Mouse (Mus musculus) hindbrain, embryonic 10.5 days (tissue): Measurements from ENCODE around the gene Yif1a. TPM values are rescaled to one million over a fixed set of nuclear protein-coding genes. Genes with fewer than 3 reads are reported as not detected.

ENCODE experiments used
- DNase-seq: peaks from one replicate; pipeline ENCODE4 v3.0.0-alpha.2; 2017; ENCODE audit warnings: low spot score
- H3K27ac ChIP-seq: fragments of 300-500 bp; sonication (generic); 2 replicates; pipeline ENCODE4 v1.5.1; 2016; ENCODE audit warnings: mild to moderate bottlenecking, moderate library complexity
- H3K27me3 ChIP-seq: fragments of 300-500 bp; sonication (generic); 2 replicates; pipeline ENCODE4 v1.6.1; 2016; ENCODE audit warnings: mild to moderate bottlenecking; ENCODE audit not compliant: poor library complexity, insufficient read depth, severe bottlenecking
- H3K36me3 ChIP-seq: fragments of 300-500 bp; sonication (generic); 2 replicates; pipeline ENCODE4 v1.6.1; 2016; ENCODE audit warnings: mild to moderate bottlenecking, moderate library complexity
- H3K4me1 ChIP-seq: fragments of 300-500 bp; sonication (generic); replicated peaks from 2 replicates; pipeline ENCODE4 v1.6.1; 2016; ENCODE audit warnings: mild to moderate bottlenecking
- H3K4me3 ChIP-seq: fragments of 300-500 bp; sonication (generic); 2 replicates; pipeline ENCODE4 v1.5.1; 2016; ENCODE audit warnings: mild to moderate bottlenecking, moderate library complexity
- H3K9me3 ChIP-seq: fragments of 300-500 bp; sonication (generic); 2 replicates; pipeline ENCODE4 v1.6.1; 2016; ENCODE audit warnings: mild to moderate bottlenecking, moderate library complexity
- WGBS: fragments of 180-500 bp; shearing (Covaris S2); methylation state at CpG from one replicate; pipeline ENCODE4 v1.1.7; 2016; 5-methylcytosine and 5-hydroxymethylcytosine counted together
- polyA plus RNA-seq: library from polyadenylated mRNA; unstranded; fragments of >200 nt; fragmentation: Nextera tagmentation; extraction: Ambion mirVana; gene quantifications from 2 replicates; pipeline ENCODE4 v1.2.1, GENCODE M21; 2016

Yif1a gene
- polyA plus RNA-seq: 87.1 and 92.0 TPM in 2 replicates

- H3K4me1 ChIP-seq: peaks cover 36% of the 10 kb centered on the region
- H3K4me3 ChIP-seq: peak within 1 kb of the TSS; percentile 84
- H3K27ac ChIP-seq: peak within 1 kb of the TSS; percentile 84
- DNase-seq: peak; percentile 93
- H3K27me3 ChIP-seq: peaks cover 35% of the 10 kb centered on the region
- peaks cover 38% of the 10 kb centered on the region for H3K36me3 ChIP-seq
- no peaks in the 10 kb centered on the region for H3K9me3 ChIP-seq
- WGBS: under 1% methylated on average over 58 of the region's 58 CpGs
Observed at GRCm38 (mm10) chr19:5087884-5088728, at the start of gene Yif1a. Gene Yif1a (plus strand): TSS chr19:5088538.

- Histone ChIP-seq H3K27ac (peak within 1 kb of the TSS; percentile 93), H3K4me1 (peaks cover 44% of the 10 kb centered on the region)
- under 1% methylated on average over 44 of the region's 44 CpGs for WGBS
Observed at GRCm38 (mm10) chr19:5038709-5039156, 49.6 kb upstream of the Yif1a start, which contains the start of the genes B4gat1 and AC124502.3. Gene B4gat1 (plus strand): TSS chr19:5038826. Gene AC124502.3 (plus strand): TSS chr19:5038891.

GRCm38 (mm10) chr19:5039301-5040114 is 48.8 kb upstream of the Yif1a start:
- peak overlapping the region; percentile 66 for H3K4me3 ChIP-seq
- peaks cover 9% of the 10 kb centered on the region for H3K27me3 ChIP-seq
- H3K4me1 ChIP-seq: peaks cover 44% of the 10 kb centered on the region
- WGBS: 13% methylated on average over 41 of the region's 41 CpGs
- peaks cover 20% of the 10 kb centered on the region for H3K36me3 ChIP-seq
- peak; percentile 25 for DNase-seq
- peak overlapping the region; percentile 93 for H3K27ac ChIP-seq
- no peaks in the 10 kb centered on the region for H3K9me3 ChIP-seq

More at GRCm38 (mm10) chr19:5038709-5039156, 49.6 kb upstream of the Yif1a start, which contains the start of the genes B4gat1 and AC124502.3:
- peak within 1 kb of the TSS; percentile 66 for H3K4me3 ChIP-seq
- peaks cover 9% of the 10 kb centered on the region for H3K27me3 ChIP-seq
- no peaks in the 10 kb centered on the region for H3K9me3 ChIP-seq
- peak; percentile 92 for DNase-seq
- peaks cover 13% of the 10 kb centered on the region for H3K36me3 ChIP-seq

DNA sequence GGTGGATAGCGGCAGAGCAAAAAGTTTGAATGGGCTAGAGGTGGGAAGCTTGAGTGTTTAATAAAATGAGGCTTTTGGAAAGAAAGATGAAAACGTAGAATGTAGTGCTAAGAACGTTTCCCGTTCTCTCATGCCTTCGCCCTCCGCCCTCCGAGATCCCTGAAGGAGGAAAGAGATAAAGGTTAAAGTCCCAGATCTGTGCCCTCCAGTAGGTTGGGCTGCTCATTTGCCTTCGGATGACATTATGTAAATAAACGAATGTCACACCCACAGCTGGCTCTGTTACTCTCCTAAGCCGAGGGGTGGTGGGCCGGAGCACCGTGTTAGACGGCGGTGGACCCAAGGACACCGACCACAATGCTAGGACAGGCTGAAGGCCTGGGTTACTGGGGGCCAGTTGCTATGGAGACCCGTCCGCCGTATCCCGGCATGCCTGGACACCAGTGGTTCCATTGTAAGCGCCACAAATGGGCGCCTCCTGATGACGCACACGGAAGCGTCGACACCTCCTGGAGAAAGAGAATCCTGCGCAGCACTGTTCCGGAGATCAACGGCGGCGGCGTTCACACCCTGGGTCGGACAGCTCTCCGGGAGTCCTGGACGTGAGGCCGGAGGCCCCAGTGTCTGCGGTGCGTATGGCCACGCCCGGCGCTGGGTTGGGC is 47.3 kb upstream of the Yif1a start, which contains the start of gene Brms1:
Brms1 (plus strand) TSS at position 493 of the 662 bp plus-strand sequence.
- Histone ChIP-seq H3K9me3 (no peaks in the 10 kb centered on the region), H3K36me3 (peaks cover 33% of the 10 kb centered on the region), H3K4me1 (peaks cover 44% of the 10 kb centered on the region), H3K4me3 (peak within 1 kb of the TSS; percentile 66), H3K27ac (peak within 1 kb of the TSS; percentile 81), H3K27me3 (peaks cover 9% of the 10 kb centered on the region)
- 8% methylated on average over 40 of the region's 40 CpGs for WGBS
- DNase-seq: peak; percentile 96

- peaks cover 9% of the 10 kb centered on the region for H3K27me3 ChIP-seq
- peak overlapping the region; percentile 81 for H3K27ac ChIP-seq
- DNase-seq: no peak
- peak overlapping the region; percentile 66 for H3K4me3 ChIP-seq
- H3K4me1 ChIP-seq: peaks cover 44% of the 10 kb centered on the region
- WGBS: 3% methylated on average over 16 of the region's 16 CpGs
- no peaks in the 10 kb centered on the region for H3K9me3 ChIP-seq
- H3K36me3 ChIP-seq: peaks cover 39% of the 10 kb centered on the region
Observed at GRCm38 (mm10) chr19:5041588-5041987, 46.8 kb upstream of the Yif1a start.

DNA sequence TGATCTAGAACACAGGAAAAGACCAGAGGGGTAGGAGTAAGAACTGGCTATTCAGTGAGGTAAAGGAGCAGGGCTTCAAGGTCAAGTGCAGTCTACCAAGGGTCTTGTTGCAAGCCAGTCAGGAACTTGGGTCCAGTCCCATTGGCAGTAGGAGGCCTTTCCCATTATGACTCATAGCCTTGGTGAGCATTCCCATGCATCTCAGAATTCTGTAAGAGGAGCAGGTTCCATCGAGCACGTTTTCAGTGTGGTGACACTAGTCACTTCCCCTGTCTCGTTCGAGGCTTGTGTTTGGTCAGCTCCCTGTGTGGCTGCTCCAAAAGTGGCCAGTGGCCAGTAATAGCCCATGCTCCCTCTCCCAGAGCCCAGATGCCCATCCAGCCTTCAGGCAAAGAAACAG is 42.8 kb upstream of the Yif1a start:
- H3K4me1 ChIP-seq: peaks cover 41% of the 10 kb centered on the region

GRCm38 (mm10) chr19:5048138-5049056 is 39.9 kb upstream of the Yif1a start:
- Histone ChIP-seq H3K4me1 (peaks cover 44% of the 10 kb centered on the region), H3K4me3 (no peak overlapping the region), H3K27me3 (peaks cover 44% of the 10 kb centered on the region), H3K36me3 (peaks cover 62% of the 10 kb centered on the region), H3K9me3 (no peaks in the 10 kb centered on the region), H3K27ac (no peak overlapping the region)
- no peak for DNase-seq
- 86% methylated on average over 14 of the region's 14 CpGs for WGBS

More for the DNA sequence above, 42.8 kb upstream of the Yif1a start:
- Histone ChIP-seq H3K9me3 (no peaks in the 10 kb centered on the region), H3K36me3 (peaks cover 72% of the 10 kb centered on the region), H3K4me3 (no peak overlapping the region), H3K27ac (no peak overlapping the region), H3K27me3 (peaks cover 15% of the 10 kb centered on the region)
- WGBS: 86% methylated on average over 4 of the region's 4 CpGs
- DNase-seq: no peak

GRCm38 (mm10) chr19:5049325-5049724 is 39.0 kb upstream of the Yif1a start:
- H3K9me3 ChIP-seq: no peaks in the 10 kb centered on the region
- peaks cover 48% of the 10 kb centered on the region for H3K4me1 ChIP-seq
- peaks cover 53% of the 10 kb centered on the region for H3K27me3 ChIP-seq
- H3K4me3 ChIP-seq: 0 out of 2 replicates have a peak overlapping the region, but pooled peaks have one; percentile 4
- whole genome bisulfite sequencing: 77% methylated on average over 6 of the region's 6 CpGs
- no peak overlapping the region; the same call in 1 of the 2 replicates for H3K27ac ChIP-seq
- DNase-seq: no peak
- H3K36me3 ChIP-seq: peaks cover 53% of the 10 kb centered on the region

- 18% methylated on average over 14 of the region's 14 CpGs for WGBS
- Histone ChIP-seq H3K36me3 (peaks cover 46% of the 10 kb centered on the region), H3K27ac (peak within 1 kb of the TSS; percentile 41), H3K27me3 (peaks cover 62% of the 10 kb centered on the region), H3K9me3 (no peaks in the 10 kb centered on the region), H3K4me1 (peaks cover 48% of the 10 kb centered on the region), H3K4me3 (peak within 1 kb of the TSS; percentile 38)
- peak; percentile 62 for DNase-seq
Observed at GRCm38 (mm10) chr19:5050047-5050905, 38.1 kb upstream of the Yif1a start, which contains the start of gene Rin1. Gene Rin1 (plus strand): TSS chr19:5050481.

DNA sequence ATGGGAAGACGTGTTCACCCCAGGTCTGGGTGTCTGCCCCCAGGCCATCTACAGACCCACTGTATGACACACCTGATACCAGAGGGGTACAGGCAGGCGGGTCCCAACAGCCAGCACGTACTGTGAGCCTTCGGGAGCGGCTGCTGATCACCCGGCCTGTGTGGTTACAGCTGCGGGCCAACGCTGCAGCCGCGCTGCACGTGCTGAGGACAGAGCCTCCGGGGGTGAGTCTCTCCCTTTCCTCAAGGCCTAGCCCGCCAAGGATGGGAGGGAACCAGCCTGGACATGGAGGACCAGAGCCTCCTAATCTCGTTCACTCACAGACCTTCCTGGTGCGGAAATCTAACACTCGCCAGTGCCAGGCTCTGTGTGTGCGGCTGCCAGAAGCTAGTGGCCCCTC is 37.3 kb upstream of the Yif1a start:
- peak overlapping the region; percentile 41; the same call in 1 of the 2 replicates for H3K27ac ChIP-seq
- H3K9me3 ChIP-seq: no peaks in the 10 kb centered on the region
- peaks cover 48% of the 10 kb centered on the region for H3K4me1 ChIP-seq
- peaks cover 62% of the 10 kb centered on the region for H3K27me3 ChIP-seq
- H3K36me3 ChIP-seq: peaks cover 38% of the 10 kb centered on the region
- DNase-seq: no peak
- WGBS: 8% methylated on average over 17 of the region's 17 CpGs
- peak overlapping the region; percentile 38 for H3K4me3 ChIP-seq
